Mouse (Mus musculus) neural tube, embryonic 13.5 days (tissue): ENCODE data around the gene Lta. TPM values are rescaled to one million over a fixed set of nuclear protein-coding genes. Genes with fewer than 3 reads are reported as not detected.

Source experiments
- ATAC-seq: fragments of 200-750 bp; cut with Nextera tagmentation; 2 replicates; pipeline ENCODE4 v1.8.0; 2017; ENCODE audit warnings: low read depth, mild to moderate bottlenecking, moderate TSS enrichment, moderate library complexity
- H3K27ac ChIP-seq: fragments of 300-500 bp; sonication (generic); replicated peaks from 2 replicates; pipeline ENCODE4 v1.5.1; 2015; ENCODE audit warnings: moderate library complexity, mild to moderate bottlenecking, inconsistent platforms
- H3K27me3 ChIP-seq: fragments of 300-500 bp; sonication (generic); 2 replicates; pipeline ENCODE4 v1.6.1; 2015; ENCODE audit warnings: mild to moderate bottlenecking, inconsistent platforms
- H3K36me3 ChIP-seq: fragments of 300-500 bp; sonication (generic); 2 replicates; pipeline ENCODE4 v1.6.1; 2015; ENCODE audit warnings: mild to moderate bottlenecking, inconsistent platforms
- H3K4me1 ChIP-seq: fragments of 300-500 bp; sonication (generic); replicated peaks from 2 replicates; pipeline ENCODE4 v1.6.1; 2015; ENCODE audit warnings: inconsistent platforms
- H3K4me2 ChIP-seq: fragments of 300-500 bp; sonication (generic); 2 replicates; pipeline ENCODE4 v1.6.1; 2015; ENCODE audit warnings: inconsistent platforms, mild to moderate bottlenecking, moderate library complexity
- H3K4me3 ChIP-seq: fragments of 300-500 bp; sonication (generic); 2 replicates; pipeline ENCODE4 v1.5.1; 2015; ENCODE audit warnings: mild to moderate bottlenecking, inconsistent platforms
- H3K9ac ChIP-seq: fragments of 300-500 bp; sonication (generic); 2 replicates; pipeline ENCODE4 v1.6.1; 2015; ENCODE audit warnings: moderate library complexity, mild to moderate bottlenecking, inconsistent platforms
- H3K9me3 ChIP-seq: fragments of 300-500 bp; sonication (generic); 2 replicates; pipeline ENCODE4 v1.6.1; 2016; ENCODE audit warnings: inconsistent platforms
- WGBS: fragments of 180-500 bp; shearing (Covaris S2); methylation state at CpG from one replicate; pipeline ENCODE4 v1.1.7; 2015; 5-methylcytosine and 5-hydroxymethylcytosine counted together
- microRNA-seq: library from miRNA; unstranded; fragments of <30 nt; microRNA quantifications from one replicate; pipeline ENCODE4, GENCODE M21; 2016
- polyA plus RNA-seq: library from polyadenylated mRNA; unstranded; fragments of >200 nt; fragmentation: Nextera tagmentation; extraction: Ambion mirVana; gene quantifications from 2 replicates; pipeline ENCODE4 v1.2.1, GENCODE M21; 2015

Lta gene
- polyA plus RNA-seq, 1 experiment from 2014 or later = 0.42 TPM

DNA sequence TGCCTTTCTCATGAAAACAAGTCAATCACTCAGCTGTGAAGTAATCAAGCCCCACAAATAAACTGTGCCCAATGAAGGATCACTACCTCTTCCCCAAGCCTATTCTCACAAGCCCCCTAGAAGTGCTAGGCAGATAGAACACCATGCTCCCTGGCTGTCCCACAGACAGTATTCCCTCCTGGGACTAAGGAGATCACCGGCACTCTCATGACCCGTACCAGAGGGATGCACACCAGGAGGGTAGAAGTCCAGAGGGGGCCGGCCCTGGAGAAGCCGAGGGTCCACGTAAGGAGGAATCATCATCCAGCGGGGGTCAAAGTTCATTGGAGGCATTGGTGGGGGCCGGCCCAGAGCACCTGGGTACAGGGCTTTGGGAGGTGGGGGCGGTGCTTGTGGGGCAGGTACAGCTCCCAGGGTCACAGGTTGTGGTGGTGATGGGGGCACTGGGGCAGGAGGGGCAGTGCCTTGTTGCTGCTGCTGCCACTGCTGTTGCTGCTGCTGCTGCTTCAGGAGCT, 47.4 kb downstream of the Lta start:
- WGBS = 90% methylated on average over 8 of the region's 8 CpGs
- H3K27me3 ChIP-seq = no peaks in the 10 kb centered on the region
- peaks cover 98% of the 10 kb centered on the region for H3K36me3 ChIP-seq
- H3K9me3 ChIP-seq = no peaks in the 10 kb centered on the region
- no peak overlapping the region for H3K4me2 ChIP-seq
- no peak for ATAC-seq
- H3K4me1 ChIP-seq = peaks cover 19% of the 10 kb centered on the region
- no peak overlapping the region for H3K4me3 ChIP-seq
- H3K9ac ChIP-seq = no peak overlapping the region
- H3K27ac ChIP-seq = no peak overlapping the region

DNA sequence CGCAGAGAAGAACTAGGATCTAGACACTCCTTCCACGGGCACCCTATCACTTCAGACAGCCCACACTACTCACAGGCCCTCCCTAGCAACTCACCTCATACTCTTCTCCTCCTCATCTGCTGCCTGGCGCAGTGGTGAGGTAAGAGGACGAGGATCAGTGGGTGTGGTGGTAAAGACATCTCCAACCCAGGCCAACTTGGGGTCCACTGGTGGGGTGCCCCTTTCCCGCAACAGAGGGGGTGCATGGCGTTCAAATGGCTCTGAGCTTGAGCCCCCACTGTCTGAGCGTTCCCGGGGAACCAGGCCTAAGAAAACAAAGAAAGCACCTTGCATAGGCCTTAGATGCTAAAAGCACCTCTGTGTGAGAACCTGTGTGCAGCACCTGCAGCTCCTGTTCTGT, 47.9 kb downstream of the Lta start:
- Histone ChIP-seq H3K4me2 (no peak overlapping the region), H3K27me3 (no peaks in the 10 kb centered on the region), H3K4me3 (no peak overlapping the region), H3K4me1 (peaks cover 15% of the 10 kb centered on the region), H3K9ac (no peak overlapping the region), H3K36me3 (peaks cover 100% of the 10 kb centered on the region), H3K27ac (no peak overlapping the region), H3K9me3 (no peaks in the 10 kb centered on the region)
- no peak for ATAC-seq
- WGBS = 96% methylated on average over 8 of the region's 8 CpGs

GRCm38 (mm10) chr17:35156461-35157200, 48.5 kb downstream of the Lta start:
- Histone ChIP-seq H3K36me3 (peaks cover 99% of the 10 kb centered on the region), H3K9me3 (no peaks in the 10 kb centered on the region), H3K27me3 (no peaks in the 10 kb centered on the region), H3K4me3 (no peak overlapping the region), H3K4me1 (peaks cover 8% of the 10 kb centered on the region), H3K4me2 (no peak overlapping the region), H3K27ac (no peak overlapping the region), H3K9ac (no peak overlapping the region)
- ATAC-seq = no peak
- WGBS = 92% methylated on average over 33 of the region's 33 CpGs

GRCm38 (mm10) chr17:35155451-35155850, 49.7 kb downstream of the Lta start:
- Histone ChIP-seq H3K27ac (no peak overlapping the region), H3K4me3 (no peak overlapping the region), H3K9me3 (no peaks in the 10 kb centered on the region), H3K9ac (no peak overlapping the region), H3K36me3 (peaks cover 97% of the 10 kb centered on the region), H3K4me1 (no peaks in the 10 kb centered on the region), H3K27me3 (no peaks in the 10 kb centered on the region), H3K4me2 (no peak overlapping the region)
- no peak for ATAC-seq
- WGBS = 94% methylated on average over 12 of the region's 12 CpGs

DNA sequence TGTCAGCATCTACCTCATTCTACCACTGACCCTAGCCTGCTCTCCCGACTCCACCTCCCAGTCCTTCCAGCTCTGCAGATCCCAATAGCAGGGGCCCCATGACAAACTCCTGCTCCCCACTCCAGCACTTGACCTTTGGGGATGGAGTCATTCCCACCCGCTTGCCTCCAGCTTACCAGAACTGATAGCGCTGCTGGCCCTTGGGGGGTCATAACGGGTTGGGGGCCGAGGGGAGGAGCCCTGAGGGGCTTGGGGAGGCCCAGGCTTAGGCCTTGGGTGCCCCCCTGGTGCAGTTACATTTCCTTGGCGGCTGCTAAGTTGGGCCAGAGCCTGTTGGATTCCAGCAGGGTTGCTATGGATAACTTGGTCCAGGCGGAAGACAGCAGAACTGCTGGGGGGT, 50.5 kb downstream of the Lta start:
- Histone ChIP-seq H3K27me3 (no peaks in the 10 kb centered on the region), H3K36me3 (peaks cover 97% of the 10 kb centered on the region), H3K4me1 (no peaks in the 10 kb centered on the region), H3K9me3 (no peaks in the 10 kb centered on the region), H3K9ac (no peak overlapping the region), H3K27ac (no peak overlapping the region), H3K4me2 (no peak overlapping the region), H3K4me3 (no peak overlapping the region)
- no peak for ATAC-seq
- WGBS = 81% methylated on average over 7 of the region's 7 CpGs

GRCm38 (mm10) chr17:35153931-35154330, 51.2 kb downstream of the Lta start:
- H3K9ac ChIP-seq = no peak overlapping the region
- ATAC-seq = no peak
- WGBS = 92% methylated on average over 4 of the region's 4 CpGs

More at GRCm38 (mm10) chr17:35153931-35154330, 51.2 kb downstream of the Lta start:
- Histone ChIP-seq H3K27me3 (no peaks in the 10 kb centered on the region), H3K9me3 (no peaks in the 10 kb centered on the region), H3K27ac (no peak overlapping the region), H3K4me2 (no peak overlapping the region), H3K36me3 (peaks cover 97% of the 10 kb centered on the region), H3K4me1 (no peaks in the 10 kb centered on the region), H3K4me3 (no peak overlapping the region)

Small RNA genes lying within 50 kb of the gene (microRNA-seq; reads per million reads assigned to microRNA genes)
- gene Mir6973a (not detected), gene Mir6974 (not detected), gene Mir6975 (2.2 reads per million, percentile 8 among the genes with 10 or more reads in this experiment), gene Mir8094 (not detected)

Other genes with a start within 250 kb of the Lta start
- gene Hspa1b, start 246.1 kb downstream of the Lta start, polyA plus RNA-seq = 0.38 and 0.47 TPM in 2 replicates
- gene Gm20481, start 235.4 kb downstream of the Lta start, polyA plus RNA-seq = not detected in 2 replicates
- 6.0 and 6.3 TPM in 2 replicates for gene Hspa1a, start 233.2 kb downstream of the Lta start, polyA plus RNA-seq
- 1.5 and 2.2 TPM in 2 replicates for gene Hspa1l, start 232.6 kb downstream of the Lta start, polyA plus RNA-seq
- 99.4 and 99.8 TPM in 2 replicates for gene Lsm2, start 223.5 kb downstream of the Lta start, polyA plus RNA-seq
- gene Vars, start 204.4 kb downstream of the Lta start, polyA plus RNA-seq = 57.9 and 58.2 TPM in 2 replicates
- 0.17 and 0.18 TPM in 2 replicates for gene Vwa7, start 188.8 kb downstream of the Lta start, polyA plus RNA-seq
- gene Sapcd1, start 177.3 kb downstream of the Lta start, polyA plus RNA-seq = 2.5 and 2.6 TPM in 2 replicates
- 2.8 and 3.1 TPM in 2 replicates for gene Msh5, start 158.6 kb downstream of the Lta start, polyA plus RNA-seq
- gene Clic1, start 155.4 kb downstream of the Lta start, polyA plus RNA-seq = 132 and 145 TPM in 2 replicates
- gene Ddah2, start 146.3 kb downstream of the Lta start, polyA plus RNA-seq = 417 and 431 TPM in 2 replicates
- 0.54 TPM in 1 of 2 replicates, not detected in the other for gene Ly6g6c, start 140.0 kb downstream of the Lta start, polyA plus RNA-seq
- 0.28 and 0.38 TPM in 2 replicates for gene Mpig6b, start 139.2 kb downstream of the Lta start, polyA plus RNA-seq
- gene Ly6g6e, start 128.4 kb downstream of the Lta start, polyA plus RNA-seq = 0.46 and 0.55 TPM in 2 replicates
- gene Ly6g6d, start 127.3 kb downstream of the Lta start, polyA plus RNA-seq = 0.95 and 1.8 TPM in 2 replicates
- gene Ly6g6f, start 119.7 kb downstream of the Lta start, polyA plus RNA-seq = 0.44 and 0.68 TPM in 2 replicates
- gene Abhd16a, start 116.1 kb downstream of the Lta start, polyA plus RNA-seq = 98.2 and 104 TPM in 2 replicates
- not detected in 2 replicates for gene Ly6g5c, start 97.1 kb downstream of the Lta start, polyA plus RNA-seq
- gene Ly6g5b, start 89.9 kb downstream of the Lta start, polyA plus RNA-seq = 1.4 and 1.7 TPM in 2 replicates
- gene Gpank1, start 83.9 kb downstream of the Lta start, polyA plus RNA-seq = 20.9 and 25.5 TPM in 2 replicates
- 333 and 339 TPM in 2 replicates for gene Csnk2b, start 83.3 kb downstream of the Lta start, polyA plus RNA-seq
- gene D17H6S53E, start 79.0 kb downstream of the Lta start, polyA plus RNA-seq = 8.9 and 10.6 TPM in 2 replicates
- 0.61 and 0.77 TPM in 2 replicates for gene Apom, start 73.3 kb downstream of the Lta start, polyA plus RNA-seq
- 67.1 and 75.0 TPM in 2 replicates for gene Bag6, start 70.2 kb downstream of the Lta start, polyA plus RNA-seq
- 178 and 185 TPM in 2 replicates for gene Prrc2a, start 40.5 kb downstream of the Lta start, polyA plus RNA-seq
- 11.4 and 12.7 TPM in 2 replicates for gene Aif1, start 29.3 kb downstream of the Lta start, polyA plus RNA-seq
- 7.8 and 8.9 TPM in 2 replicates for gene Lst1, start 16.9 kb downstream of the Lta start, polyA plus RNA-seq
- 0.22 and 0.58 TPM in 2 replicates for gene Ltb, start 10.9 kb downstream of the Lta start, polyA plus RNA-seq
- gene Tnf, start 3.3 kb downstream of the Lta start, polyA plus RNA-seq = 0.13 TPM in 1 of 2 replicates, not detected in the other
- gene Gm16181, start 15.5 kb upstream of the Lta start, polyA plus RNA-seq = 0.56 TPM in 1 of 2 replicates, not detected in the other
- 58.9 and 66.1 TPM in 2 replicates for gene Atp6v1g2, start 28.3 kb upstream of the Lta start, polyA plus RNA-seq
- gene Nfkbil1, start 30.4 kb upstream of the Lta start, polyA plus RNA-seq = 9.5 and 10.8 TPM in 2 replicates
- 385 and 402 TPM in 2 replicates for gene Ddx39b, start 36.4 kb upstream of the Lta start, polyA plus RNA-seq
- 70.5 and 79.1 TPM in 2 replicates for gene H2-D1, start 57.4 kb upstream of the Lta start, polyA plus RNA-seq
- 0.22 TPM in 1 of 2 replicates, not detected in the other for gene H2-Q1, start 115.1 kb upstream of the Lta start, polyA plus RNA-seq
- 0.50 and 0.60 TPM in 2 replicates for gene H2-Q2, start 136.9 kb upstream of the Lta start, polyA plus RNA-seq
- 1.0 and 1.4 TPM in 2 replicates for gene H2-Q4, start 174.3 kb upstream of the Lta start, polyA plus RNA-seq
- gene H2-Q6, start 219.5 kb upstream of the Lta start, polyA plus RNA-seq = 0.37 and 0.42 TPM in 2 replicates
- 3.4 and 4.0 TPM in 2 replicates for gene H2-Q7, start 233.8 kb upstream of the Lta start, polyA plus RNA-seq